12 mouse cellular contexts compared by ENCODE assay signal in the genomic region with DNA sequence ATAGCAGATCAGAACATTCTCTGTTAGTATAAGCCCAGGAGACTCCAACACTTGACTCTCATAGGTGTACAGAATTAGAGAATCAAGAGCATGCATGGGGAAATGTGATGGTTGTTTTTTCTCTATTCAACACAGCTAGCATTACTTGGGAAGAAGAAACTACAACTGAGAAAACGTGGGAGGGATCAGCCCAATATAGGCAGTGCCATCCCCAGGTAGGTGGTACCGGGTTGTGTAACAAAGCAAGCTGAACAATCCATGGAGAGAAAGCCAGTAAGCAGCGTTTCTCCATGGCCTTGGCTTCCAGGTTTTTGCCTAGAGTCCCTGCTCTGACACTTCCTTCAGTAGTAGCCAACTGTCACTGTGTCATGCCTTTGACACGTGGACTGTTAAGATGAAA. TPM values are rescaled to one million over a fixed set of nuclear protein-coding genes. Genes with fewer than 3 reads are reported as not detected.
"Had no signal": no experiment of that assay in that cellular context is flagged by ENCODE, and none has a peak within 500 bp of the region (broad histone marks: within the 10 kb centered on the region; RNA-seq: fewer than 3 reads in every experiment).

No protein-coding gene starts in this region.

- DNase-seq: lung, adult 18-20 months; lung, embryonic 14.5 days; lung, postnatal 10 days; lung, postnatal 4 days; midbrain, embryonic 14.5 days; retina, postnatal 1 day; spleen, adult 18-20 months; thymus, adult 2 months; thymus, postnatal 25 days; thymus, postnatal 4 days had no signal

RNA-seq across cellular contexts. Expression of a gene that starts 33.8 kb away (rescaled TPM):
- total RNA-seq: megakaryocyte, adult 5-6 weeks; megakaryocyte-erythroid progenitor cell, adult 5-6 weeks had no signal
